Mouse (Mus musculus) frontal cortex, postnatal 10 days (tissue): ENCODE data around the gene Cntrl.
A peak's percentile ranks its signal among the peaks of the same experiment; 100 is the strongest.

Experiments used
- DNase-seq, 2 experiments: peaks; one replicate each; pipeline ENCODE4 v3.0.0; 2022; ENCODE audit warnings: low spot score in 2 of 2, mixed read lengths in 1 of 2

Cntrl gene

DNA sequence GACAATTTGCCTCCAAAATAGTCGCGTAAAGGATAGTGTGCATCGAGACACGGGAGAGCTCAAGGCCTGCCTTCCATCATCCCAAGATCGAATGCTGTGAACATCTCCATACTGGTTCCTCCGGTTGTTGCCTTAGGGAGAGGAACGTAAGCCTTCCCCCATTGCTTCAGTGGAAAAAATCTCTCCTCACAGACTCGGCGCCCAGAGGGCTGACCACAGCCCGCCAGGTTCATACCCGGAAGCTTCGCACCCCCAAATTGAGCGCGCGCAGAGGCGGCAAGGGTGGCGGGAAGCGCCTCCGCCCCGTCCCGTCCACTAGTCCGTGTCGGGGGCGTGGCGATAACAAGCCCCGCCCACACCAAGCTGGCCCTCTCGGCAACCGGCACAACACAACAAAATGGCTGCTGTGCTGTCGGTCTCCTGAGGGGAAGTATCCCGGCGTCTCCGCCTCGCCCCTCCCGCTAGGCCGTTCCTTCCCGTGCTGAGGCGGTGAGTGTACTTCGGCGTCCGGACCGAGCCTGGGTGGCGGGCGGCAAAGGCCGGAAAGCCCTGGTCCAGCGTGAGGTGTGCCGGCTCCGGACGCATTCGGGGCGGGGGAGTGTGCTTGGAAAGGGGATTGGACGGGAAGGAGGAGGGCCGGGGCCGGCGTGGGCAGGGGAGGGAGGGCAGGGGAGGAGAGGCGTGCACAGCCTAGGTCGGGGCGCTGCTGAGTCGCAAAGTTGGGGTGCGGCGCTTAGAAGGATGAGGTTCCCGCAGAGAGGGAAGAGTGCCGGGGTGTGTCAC lies at the start of gene Cntrl:
Cntrl (plus strand) TSS at position 352 of the 783 bp plus-strand sequence.
- DNase-seq: peak; percentile 87 to 92

DNA sequence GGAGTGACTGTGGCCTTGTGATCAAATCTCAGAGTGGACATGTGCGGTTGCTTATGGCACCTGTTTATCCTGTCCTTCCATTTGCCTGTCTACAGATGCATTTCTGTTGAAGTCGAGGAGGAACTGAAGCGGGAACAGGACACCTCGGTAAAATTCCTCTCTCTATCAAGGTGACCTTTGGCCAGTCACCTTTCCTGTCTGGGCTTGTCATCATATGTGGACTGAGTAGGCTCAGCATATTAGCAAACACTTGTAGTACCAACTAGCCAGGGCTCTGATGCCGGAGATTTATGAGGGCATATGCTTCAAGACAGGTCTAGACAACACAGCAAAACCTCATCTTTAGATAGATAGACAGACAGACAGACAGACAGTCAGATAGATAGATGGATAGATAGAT lies 49.0 kb upstream of the Cntrl start:
- no peak for DNase-seq

DNA sequence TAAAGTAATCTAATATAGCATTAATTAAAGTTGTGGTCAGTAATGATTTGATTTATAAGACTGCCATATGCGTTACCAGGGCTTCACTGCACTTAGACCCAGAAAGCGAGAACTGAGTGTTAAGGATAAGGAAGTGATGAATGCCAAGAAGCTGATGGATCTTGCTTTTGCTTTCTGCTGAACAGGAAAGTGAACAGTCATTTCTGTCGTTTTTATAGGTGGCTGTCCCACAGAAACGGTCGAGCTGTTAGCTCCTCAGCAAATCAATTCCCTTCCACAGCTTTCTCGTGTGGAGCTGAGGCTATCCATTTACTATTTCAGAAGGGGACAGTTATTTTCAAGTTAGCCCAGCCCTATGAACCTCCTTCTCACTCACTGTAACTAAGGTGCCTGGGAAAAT lies 48.4 kb upstream of the Cntrl start:
- DNase-seq: no peak

DNA sequence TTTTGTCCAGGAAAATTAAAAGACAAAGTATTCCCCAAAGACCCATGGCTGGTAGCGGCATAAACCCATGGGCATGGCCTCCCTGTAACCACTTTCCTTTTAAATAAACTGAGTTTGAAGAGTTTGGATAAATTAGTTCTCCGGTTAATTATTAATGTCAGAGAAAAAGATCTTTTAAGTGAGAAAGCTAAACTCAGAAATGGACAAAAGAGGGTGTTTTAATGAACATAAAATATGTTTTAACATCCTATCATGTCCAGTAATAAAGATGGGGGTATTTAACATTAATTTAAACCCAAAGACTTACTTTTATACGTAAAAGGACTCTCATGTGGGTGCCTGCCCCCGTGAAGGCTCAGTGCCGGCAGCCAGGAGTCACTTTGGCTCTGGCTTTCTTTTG lies 48.0 kb upstream of the Cntrl start, which contains the start of gene Hc:
Hc (minus strand) TSS at position 101 of the 400 bp plus-strand sequence.
- no peak for DNase-seq

DNA sequence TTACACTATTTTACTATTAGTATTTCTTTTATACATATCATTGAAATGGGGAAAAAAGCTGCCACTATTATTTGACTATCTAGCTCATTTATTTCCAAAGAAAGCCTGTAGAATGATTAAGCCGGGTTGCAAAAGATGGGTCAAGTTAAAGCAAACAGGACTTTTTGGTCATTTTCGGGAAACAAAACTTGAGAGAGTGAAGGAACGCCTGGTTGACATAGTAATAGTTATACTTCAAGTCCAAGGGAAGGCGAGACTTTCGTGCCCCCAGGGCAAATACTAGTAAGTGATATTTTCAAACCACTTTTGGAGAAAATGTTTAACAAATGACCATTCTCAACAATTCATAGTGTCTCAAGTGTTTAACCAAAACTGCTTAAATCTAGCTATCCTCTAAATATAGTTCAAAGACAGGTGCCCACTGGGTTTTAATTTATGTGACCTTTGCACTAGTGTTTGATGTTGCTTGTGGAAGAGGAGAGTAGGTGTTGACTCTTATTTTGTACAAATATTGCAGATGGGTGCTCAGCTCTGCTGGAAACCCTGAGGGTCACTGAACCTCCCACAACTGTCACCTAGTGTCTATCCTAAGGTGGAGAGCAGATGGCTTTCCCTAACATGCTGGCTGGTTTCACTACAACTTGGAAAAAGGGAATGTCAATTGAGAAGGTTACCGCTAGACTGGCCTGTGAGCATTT lies 45.8 kb upstream of the Cntrl start:
- DNase-seq: no peak

DNA sequence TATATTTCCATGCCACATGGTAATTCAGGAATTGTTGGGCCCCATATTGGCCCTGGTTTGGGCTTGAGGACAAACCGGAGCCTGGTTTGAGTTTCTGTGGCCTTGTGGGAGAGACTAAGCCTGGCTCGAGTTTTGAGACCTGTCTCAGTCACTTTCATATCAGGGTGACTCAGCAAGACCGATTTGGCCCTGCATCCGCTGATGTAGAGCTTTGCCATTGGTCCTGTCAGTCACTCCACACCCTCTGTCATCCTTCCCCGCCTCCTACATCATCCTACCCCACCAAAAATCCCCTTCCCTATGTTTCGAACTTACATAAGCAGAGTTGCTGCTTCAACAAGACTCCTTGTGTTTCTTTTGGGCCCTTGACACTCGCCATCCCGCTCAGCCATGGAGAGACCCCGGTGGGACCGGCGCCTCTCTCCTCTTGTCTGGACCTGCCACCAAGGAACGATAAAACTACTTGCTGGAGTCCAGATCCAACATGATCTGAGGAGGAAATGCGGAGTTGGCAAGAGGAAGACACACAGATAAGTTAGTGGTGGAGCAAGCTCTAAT lies 42.7 kb upstream of the Cntrl start:
- no peak for DNase-seq

DNA sequence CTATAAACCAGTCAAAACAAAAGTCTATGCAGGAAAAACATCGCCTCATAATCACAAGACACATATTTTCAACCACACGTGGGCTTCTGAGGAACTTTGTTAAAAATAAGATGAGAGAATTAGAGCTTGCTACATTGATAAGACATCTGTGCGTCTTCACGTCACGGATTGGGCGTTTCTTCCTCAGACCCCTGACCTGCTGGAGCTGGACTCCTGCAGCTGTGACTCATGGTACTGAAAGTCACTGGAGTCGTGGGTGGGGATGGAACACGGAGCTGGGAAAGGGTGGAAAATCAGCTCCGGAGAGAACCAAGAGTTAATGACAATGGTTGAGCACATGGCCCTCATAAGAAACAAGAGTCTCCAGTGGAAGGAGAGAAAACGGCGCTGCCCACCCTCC lies 42.2 kb upstream of the Cntrl start:
- DNase-seq: no peak

DNA sequence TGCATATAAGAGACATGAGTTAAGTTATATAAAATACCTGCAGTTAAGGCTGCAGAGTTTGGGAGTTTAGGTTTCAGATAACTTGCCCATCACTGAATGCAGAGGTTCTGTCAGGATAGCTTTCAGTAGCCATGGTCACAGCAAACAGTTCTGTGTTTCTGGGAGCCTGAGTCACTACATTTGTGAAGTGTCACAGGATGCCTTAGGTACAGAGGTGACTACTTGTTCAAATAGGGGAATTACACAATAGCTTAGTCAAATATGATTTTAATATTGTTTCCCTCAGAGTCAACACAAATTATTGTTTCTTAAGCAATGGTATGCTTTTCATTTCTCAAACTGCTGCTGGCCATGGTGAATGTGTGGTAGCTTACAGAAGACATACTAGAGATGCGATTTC lies 40.2 kb upstream of the Cntrl start:
- DNase-seq: no peak

DNA sequence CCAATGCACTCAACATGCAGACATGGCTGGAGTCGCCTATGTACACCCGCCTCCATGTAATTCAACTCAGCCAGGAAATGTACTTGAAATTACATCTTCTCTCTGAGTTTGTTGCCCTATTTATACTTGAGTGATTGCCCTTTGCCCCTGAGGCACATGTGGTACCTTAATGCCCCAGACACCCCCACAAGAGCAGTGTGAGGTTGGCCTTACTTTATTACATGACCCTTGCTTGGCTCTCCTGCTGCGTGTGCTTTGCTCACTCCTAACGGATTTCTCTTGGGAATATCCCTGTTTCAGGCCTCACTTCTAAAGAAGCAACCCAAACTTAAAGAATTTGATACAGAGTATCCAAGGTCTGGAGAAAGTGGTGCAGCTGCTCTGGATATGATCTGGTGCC lies 39.0 kb upstream of the Cntrl start:
- DNase-seq: no peak

DNA sequence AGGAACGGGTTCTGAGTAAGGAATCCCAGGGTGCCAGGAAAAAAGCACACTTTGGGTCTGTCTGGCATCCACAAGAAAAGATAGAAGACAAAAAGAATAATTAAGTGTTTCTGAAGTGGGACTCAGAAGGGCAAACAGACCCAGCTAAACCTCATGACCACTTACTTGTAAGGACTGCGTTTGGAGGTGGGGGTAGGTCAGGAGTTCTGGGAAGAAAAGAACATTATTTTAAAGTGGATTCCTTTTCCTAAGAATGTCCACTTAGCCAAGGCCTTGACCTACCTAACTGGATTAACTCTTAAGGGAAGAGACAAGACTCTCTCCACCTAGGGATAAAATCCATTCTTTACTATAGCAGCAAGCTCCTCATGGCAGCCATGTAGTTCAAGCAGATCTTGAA lies 36.7 kb upstream of the Cntrl start:
- DNase-seq: no peak

DNA sequence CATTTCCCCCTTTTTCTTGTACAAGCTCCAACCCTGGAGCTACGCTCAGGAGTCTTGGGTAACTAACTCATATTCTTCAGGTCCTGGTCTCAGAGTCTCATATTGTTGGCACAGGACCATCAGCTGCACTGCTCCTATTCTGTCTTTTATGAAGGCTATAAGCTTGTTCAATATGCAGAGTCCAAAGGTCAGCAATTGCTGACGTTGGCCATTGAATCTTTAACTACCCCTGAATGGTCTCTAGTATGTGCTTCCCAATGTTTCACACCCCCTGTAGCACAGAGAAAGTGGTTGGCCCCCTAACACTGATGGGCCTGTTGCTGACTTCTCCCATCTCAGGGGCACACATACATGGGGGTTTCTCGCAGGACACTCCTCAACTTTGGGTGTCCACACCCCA lies 35.0 kb upstream of the Cntrl start:
- DNase-seq: no peak

DNA sequence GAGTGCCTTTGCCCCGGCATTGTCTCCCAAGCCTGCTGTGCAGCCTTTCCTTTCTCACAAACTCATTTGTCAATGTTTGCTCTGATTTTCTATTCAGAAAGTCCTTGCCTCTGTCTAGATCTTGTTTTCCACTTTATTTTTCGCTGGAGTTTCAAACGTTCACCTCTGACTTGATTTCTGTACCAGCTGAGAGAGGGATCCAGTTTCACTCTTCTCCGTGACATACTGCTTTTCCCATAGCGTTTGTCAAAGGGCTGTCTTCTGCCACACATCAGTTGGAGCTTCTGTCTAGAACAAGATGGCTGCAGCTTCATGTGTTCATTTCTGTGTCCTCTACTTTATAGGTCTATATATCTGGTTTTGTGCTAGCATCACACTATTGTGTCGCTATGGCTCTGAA lies 30.1 kb upstream of the Cntrl start:
- no peak for DNase-seq

DNA sequence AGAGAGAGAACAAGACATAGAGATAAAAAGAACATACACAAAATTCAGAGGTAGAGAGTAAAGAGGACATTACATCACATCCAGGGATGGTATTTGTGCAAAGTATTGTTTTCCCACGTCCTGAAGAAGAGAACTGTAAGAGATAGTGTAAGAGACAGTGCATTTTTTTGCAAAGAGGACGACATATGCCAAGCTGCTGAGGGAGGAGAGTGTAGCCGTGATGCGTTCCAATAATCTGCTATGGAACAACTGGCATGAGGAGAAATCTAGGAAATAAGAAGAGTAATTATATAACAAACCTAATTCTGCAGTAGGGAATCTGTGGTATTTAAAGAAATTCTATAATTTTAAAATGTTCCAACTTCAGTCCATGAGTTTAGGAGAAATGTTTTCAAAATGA lies 21.9 kb upstream of the Cntrl start:
- no peak for DNase-seq

DNA sequence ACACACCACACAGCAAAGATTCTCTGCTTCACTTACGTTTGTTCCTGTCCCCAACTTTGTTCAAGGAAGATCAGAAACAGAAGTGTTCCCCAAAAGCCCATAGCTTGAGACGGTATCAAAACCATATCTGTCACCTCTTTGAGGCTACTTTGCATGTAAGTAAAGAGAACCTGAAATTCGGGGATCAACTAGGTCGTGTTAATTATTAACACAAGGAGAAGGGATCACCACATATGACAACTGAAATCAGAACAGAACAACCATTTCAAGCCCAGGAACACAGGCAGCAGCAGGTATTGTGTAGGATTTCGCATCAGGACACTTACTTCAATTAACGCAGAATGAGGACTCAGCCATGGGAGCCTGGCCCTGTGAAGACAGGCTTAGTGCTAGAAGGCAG lies 8.8 kb upstream of the Cntrl start:
- no peak for DNase-seq

DNA sequence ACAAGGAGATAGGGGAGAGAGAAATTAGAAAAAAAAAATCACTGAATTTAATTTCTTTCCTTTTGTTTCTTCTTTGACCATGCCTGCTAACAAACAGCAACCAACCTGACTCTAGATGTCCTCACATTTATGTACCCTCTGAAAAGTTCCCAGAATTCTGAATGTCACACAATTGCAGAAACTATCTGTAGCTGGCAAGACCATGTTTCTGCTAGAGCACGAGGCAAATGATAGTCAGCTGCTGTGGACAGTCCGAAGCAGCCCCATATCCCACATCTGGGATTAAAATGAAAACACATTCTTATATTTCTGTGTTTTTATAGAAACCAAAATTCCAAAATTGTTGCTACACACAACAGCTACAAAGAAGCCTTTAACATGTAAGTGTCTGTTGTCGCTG lies 7.8 kb upstream of the Cntrl start, which contains the start of gene AI182371:
AI182371 (minus strand) TSS at position 101 of the 400 bp plus-strand sequence.
- DNase-seq: no peak

DNA sequence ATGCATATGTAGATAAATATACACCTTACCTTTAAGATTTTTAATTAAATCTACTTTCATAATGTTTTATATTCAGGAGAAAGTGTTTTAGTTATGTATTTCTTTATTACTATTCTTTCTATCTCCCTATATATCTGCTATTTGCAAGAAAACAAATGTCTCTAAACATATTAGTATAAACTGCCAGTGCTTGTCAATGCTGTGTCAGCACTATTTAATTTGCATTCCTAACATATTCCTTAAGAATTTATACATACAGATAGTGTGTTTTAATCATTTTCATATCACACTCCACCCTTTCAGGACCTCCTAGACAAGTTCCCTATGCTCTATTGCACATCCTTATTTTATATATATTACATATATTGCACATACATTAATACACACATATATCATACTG lies 6.5 kb upstream of the Cntrl start:
- no peak for DNase-seq

DNA sequence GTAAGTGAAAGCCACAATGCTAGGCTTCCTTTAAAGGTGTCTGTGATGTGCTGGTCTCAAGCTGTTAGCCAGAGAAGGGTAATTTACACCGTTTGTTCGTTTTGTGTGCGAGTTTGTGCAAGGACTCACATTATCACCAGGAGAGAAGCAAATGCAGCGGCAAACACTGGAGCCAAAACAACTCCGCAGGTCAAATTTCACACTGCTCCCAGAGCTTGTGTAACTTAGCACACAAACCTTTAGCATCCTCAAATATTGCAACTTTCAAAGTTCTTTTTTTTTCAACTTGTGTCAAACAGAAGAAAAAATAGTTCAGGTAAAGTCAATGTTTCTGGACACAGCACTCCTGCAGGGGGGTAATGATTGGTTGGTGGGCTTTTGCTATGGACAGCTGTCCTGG lies 5.7 kb upstream of the Cntrl start:
- DNase-seq: no peak

DNA sequence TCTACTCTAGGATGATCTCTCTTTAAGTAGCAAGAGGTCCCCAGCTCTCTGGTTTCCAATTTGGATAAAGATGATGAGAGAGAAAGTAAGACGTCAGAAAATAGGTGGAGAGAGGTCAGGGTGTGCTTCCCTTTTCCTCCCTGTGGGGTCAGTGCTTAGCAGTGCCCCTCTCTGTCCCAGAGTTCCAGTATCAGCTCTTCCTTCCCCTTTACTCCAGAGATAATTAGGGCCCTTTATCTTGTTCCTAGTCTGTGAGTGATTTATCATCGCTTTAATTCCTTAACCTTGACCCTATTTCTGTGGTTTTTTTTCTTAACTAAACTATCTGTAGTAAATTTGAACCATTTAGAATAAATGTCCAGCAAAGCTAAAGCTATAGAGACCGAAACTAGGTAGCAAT lies 4.4 kb upstream of the Cntrl start:
- no peak for DNase-seq

DNA sequence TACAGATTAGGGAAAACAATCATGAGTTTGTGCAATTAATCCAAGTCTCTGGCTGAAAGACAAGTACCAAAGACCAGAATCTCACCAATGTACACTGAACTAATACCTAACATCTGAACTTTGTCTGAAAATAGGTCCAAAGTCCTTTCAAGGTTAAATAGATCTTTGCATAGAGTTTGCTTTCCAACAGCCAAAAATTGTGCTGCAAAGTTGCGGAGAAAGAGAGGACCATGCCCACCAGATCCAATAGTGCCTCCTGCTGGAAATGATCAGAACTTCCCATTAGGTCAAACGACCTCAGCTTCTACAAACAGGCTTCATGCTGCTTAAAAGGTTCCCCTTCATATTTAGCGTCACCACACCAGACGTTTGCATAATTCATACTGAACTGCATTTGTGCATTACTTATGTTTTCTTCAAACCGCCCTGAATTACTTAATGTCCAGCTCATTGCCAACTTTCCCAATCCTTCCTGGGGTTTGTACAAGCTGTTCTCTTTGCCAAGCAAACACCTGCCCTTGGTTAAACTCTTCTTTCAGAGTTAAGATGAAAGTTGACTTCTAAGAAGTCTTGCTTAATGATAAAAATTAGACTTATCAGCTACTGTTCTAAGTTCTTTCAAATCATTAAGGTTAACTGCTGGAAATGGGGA lies 1.2 kb upstream of the Cntrl start:
- DNase-seq: no peak

DNA sequence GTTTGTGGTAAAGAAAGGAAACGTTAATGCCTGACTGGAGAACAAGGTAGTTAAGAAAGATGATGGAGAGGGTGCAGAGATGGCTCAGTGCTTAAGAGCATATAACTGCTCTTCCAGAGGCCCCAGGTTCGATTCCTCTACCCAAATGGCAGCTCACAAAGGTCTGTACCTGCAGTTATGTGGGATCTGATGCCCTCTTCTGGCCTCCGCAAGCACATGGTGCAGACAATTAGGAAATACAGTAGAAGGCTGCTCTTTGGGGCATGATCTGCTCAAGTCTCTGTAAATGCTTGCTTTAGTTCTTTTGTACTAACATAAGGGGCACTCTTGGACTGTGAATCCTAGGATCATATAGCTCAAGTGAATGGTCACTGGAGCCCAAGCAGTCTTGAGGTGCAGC lies 580 bp upstream of the Cntrl start:
- peak; percentile 14 to 41 for DNase-seq

DNA sequence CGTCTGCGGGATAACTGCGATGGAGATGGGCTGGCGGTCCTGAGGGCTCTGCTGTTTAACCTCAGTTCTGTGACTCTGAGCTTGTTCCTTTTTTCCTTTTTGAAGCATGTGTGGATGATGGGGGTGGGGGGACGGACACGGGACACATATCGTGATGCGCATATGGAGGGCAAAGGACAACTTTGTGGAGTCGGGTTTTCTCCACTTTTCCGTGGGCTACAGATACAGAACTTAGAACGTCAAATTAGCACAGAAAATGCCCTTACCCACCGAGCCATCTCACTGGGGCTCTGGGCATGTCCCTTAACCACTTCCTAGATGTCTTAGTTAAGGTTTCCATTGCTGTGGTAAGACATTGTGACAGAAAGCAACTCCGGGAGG lies 622 bp downstream of the Cntrl start:
- no peak for DNase-seq

DNA sequence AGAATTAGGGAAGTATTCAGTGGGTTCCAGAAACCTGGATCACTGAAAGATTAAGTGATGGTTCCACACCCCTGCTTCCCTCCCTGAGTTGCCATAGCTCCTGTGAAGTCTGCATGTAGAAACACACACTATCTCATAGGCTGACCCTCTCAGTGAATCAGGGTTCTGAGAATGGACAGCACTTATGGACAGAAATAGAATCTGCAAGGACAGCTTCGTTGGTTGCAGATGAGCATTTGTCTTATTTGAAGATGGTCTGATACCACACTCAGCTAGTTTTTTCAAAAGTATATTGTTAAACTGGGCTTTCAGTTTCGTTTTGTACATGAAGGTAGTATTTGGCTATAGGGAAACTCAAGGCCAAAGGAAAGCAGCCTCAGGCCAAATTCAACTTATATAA lies 1.2 kb downstream of the Cntrl start:
- DNase-seq: no peak

DNA sequence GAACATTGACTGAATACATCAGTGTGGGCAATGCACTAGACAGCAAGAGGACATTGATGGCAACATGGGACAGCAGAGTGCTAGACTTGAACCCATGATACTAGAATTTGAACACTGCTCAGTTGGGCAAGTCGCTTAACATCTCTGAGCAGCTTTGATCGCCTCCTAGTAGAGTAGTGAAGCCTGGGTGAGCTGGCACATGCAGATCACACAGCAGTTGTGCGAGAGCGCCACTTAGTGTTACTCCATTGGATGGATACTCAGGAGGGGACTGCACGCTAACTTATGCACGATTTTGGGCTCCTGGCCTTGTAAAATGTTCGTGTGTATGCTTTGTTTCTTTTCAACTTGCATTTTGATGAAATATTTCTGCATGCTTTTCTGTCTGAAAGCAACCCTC lies 15.4 kb downstream of the Cntrl start:
- peak in 1 of 2 experiments; percentile 13 for DNase-seq
